Mouse (Mus musculus) liver, embryonic 14.5 days (tissue): ENCODE results near the gene Tnfaip2. TPM values are rescaled to one million over a fixed set of nuclear protein-coding genes. Genes with fewer than 3 reads are reported as not detected.

Source experiments
- ATAC-seq: fragments of 200-750 bp; cut with Nextera tagmentation; 2 replicates; pipeline ENCODE4 v1.8.0; 2017; ENCODE audit warnings: moderate number of reproducible peaks, mild to moderate bottlenecking, moderate library complexity; ENCODE audit not compliant: insufficient read depth
- DNase-seq, 3 experiments: peaks; one replicate each; pipeline ENCODE4 v3.0.0-alpha.2; 2012 to 2013; ENCODE audit warnings: low read depth in 3 of 3, low spot score in 3 of 3
- H3K27ac ChIP-seq: fragments of 300-500 bp; sonication (generic); 2 replicates; pipeline ENCODE4 v1.5.1; 2014; ENCODE audit warnings: moderate library complexity, mild to moderate bottlenecking, control low read depth, inconsistent platforms
- H3K27me3 ChIP-seq: fragments of 300-500 bp; sonication (generic); 2 replicates; pipeline ENCODE4 v1.6.1; 2014; ENCODE audit warnings: mild to moderate bottlenecking, low read length, moderate library complexity; ENCODE audit not compliant: control insufficient read depth, insufficient read depth
- H3K36me3 ChIP-seq: fragments of 300-500 bp; sonication (generic); replicated peaks from 2 replicates; pipeline ENCODE4 v1.6.1; 2014; ENCODE audit warnings: low read depth; ENCODE audit not compliant: control insufficient read depth, insufficient read depth
- H3K4me1 ChIP-seq, 2 experiments: fragments of 200-500 bp in 1 of 2; fragments of 300-500 bp in 1 of 2; sonication (generic) in 1 of 2; replicated peaks; 2 replicates each; pipeline ENCODE4 v1.6.1; 2012 to 2014; ENCODE audit warnings: antibody characterized with exemption in 1 of 2, inconsistent platforms in 1 of 2, low read length in 1 of 2; ENCODE audit not compliant: control insufficient read depth in 2 of 2, insufficient read depth in 2 of 2
- H3K4me2 ChIP-seq: fragments of 300-500 bp; sonication (generic); 2 replicates; pipeline ENCODE4 v1.6.1; 2014; ENCODE audit warnings: low read depth, mild to moderate bottlenecking, control low read depth, moderate library complexity
- H3K4me3 ChIP-seq, 2 experiments: fragments of 200-500 bp in 1 of 2; fragments of 300-500 bp in 1 of 2; sonication (generic) in 1 of 2; 2 replicates each; pipeline ENCODE4 v1.5.1; 2012 to 2014; ENCODE audit warnings: low read depth in 2 of 2, low read length in 2 of 2, mild to moderate bottlenecking in 2 of 2, control low read depth in 1 of 2, inconsistent platforms in 1 of 2, moderate library complexity in 1 of 2; ENCODE audit not compliant: insufficient read depth in 1 of 2
- H3K9ac ChIP-seq: fragments of 300-500 bp; sonication (generic); replicated peaks from 2 replicates; pipeline ENCODE4 v1.6.1; 2014; ENCODE audit warnings: mild to moderate bottlenecking, control low read depth, moderate library complexity
- H3K9me3 ChIP-seq: fragments of 300-500 bp; sonication (generic); 2 replicates; pipeline ENCODE4 v1.6.1; 2016; ENCODE audit warnings: low read length, mixed read lengths; ENCODE audit not compliant: control insufficient read depth
- CTCF ChIP-seq: IDR thresholded peaks from 2 replicates; pipeline ENCODE4 v1.5.1; 2016; ENCODE audit warnings: antibody characterized with exemption, low read depth, control low read depth
- EP300 ChIP-seq: IDR thresholded peaks from 2 replicates; pipeline ENCODE4 v1.6.1; 2016; ENCODE audit warnings: antibody characterized with exemption, low read depth
- WGBS: fragments of 180-500 bp; shearing (Covaris S2); extraction: QIAGEN DNeasy Blood & Tissue Kit; methylation state at CpG from one replicate; pipeline ENCODE4 v1.1.7; 2014; ENCODE audit not compliant: insufficient replicate concordance; 5-methylcytosine and 5-hydroxymethylcytosine counted together
- polyA plus RNA-seq, 2 experiments: library from polyadenylated mRNA; depleted of rRNA in 1 of 2; stranded (reverse) in 1 of 2; unstranded in 1 of 2; fragments of >200 nt; fragmentation: Nextera tagmentation in 1 of 2; extraction: Ambion mirVana in 1 of 2; gene quantifications; 2 replicates each; pipeline versions ENCODE4 v1.2.1 to v1.2.3; 2012 to 2014

The Tnfaip2 gene
- polyA plus RNA-seq, 2 experiments = 57.6 to 78.7 TPM

GRCm38 (mm10) chr12:111446745-111447144, 4.5 kb downstream of the Tnfaip2 start:
- Histone ChIP-seq H3K27ac (no peak overlapping the region), H3K4me2 (peak overlapping the region; percentile 65; the same call in 1 of the 2 replicates), H3K4me1 (peaks cover 16 to 29% of the 10 kb centered on the region in 2 experiments), H3K9ac (no peak overlapping the region), H3K27me3 (no peaks in the 10 kb centered on the region), H3K4me3 (no peak overlapping the region), H3K36me3 (peaks cover 71% of the 10 kb centered on the region), H3K9me3 (no peaks in the 10 kb centered on the region)
- 77% methylated on average over 5 of the region's 5 CpGs for WGBS
- DNase-seq (no peak), ATAC-seq (no peak)
- TF ChIP-seq CTCF (no peak), EP300 (no peak)

DNA sequence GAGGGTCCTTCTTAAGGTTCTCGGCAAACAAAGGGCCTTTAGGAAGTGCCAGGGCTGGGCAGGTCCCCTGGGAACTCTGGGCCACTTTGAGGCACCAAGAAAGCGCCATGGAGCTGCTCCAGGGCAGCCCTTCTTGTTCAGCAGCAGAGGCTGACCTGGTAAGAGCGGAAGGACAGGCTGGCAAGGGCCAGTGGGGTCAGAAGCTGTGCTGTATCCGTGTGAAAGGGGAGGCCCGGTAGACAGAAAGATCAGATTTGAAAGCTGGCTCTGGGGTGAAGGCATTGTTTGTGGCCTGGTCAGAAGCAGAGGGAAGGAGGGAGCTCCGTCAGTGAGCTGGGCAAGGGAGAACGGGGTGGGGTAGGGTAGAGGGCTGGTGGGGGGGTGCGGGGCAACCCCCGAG, 5.1 kb downstream of the Tnfaip2 start:
- 69% methylated on average over 9 of the region's 9 CpGs for whole genome bisulfite sequencing
- no peak for TF ChIP-seq EP300
- TF ChIP-seq CTCF = no peak
- Histone ChIP-seq H3K27me3 (no peaks in the 10 kb centered on the region), H3K9me3 (no peaks in the 10 kb centered on the region), H3K4me3 (no peak overlapping the region), H3K4me1 (peaks cover 12 to 24% of the 10 kb centered on the region in 2 experiments), H3K36me3 (peaks cover 77% of the 10 kb centered on the region), H3K4me2 (no peak overlapping the region), H3K9ac (no peak overlapping the region), H3K27ac (no peak overlapping the region)
- ATAC-seq (no peak), DNase-seq (no peak)

GRCm38 (mm10) chr12:111447898-111448760, 5.9 kb downstream of the Tnfaip2 start:
- no peak overlapping the region for H3K4me2 ChIP-seq
- H3K4me3 ChIP-seq = no peak overlapping the region
- DNase-seq (no peak), ATAC-seq (no peak)
- no peak for TF ChIP-seq EP300
- no peak for TF ChIP-seq CTCF
- no peak overlapping the region for H3K9ac ChIP-seq
- H3K36me3 ChIP-seq = peaks cover 85% of the 10 kb centered on the region
- H3K4me1 ChIP-seq = peaks cover 12 to 24% of the 10 kb centered on the region in 2 experiments
- H3K27me3 ChIP-seq = no peaks in the 10 kb centered on the region
- H3K9me3 ChIP-seq = no peaks in the 10 kb centered on the region
- 84% methylated on average over 22 of the region's 22 CpGs for WGBS
- H3K27ac ChIP-seq = no peak overlapping the region

GRCm38 (mm10) chr12:111448931-111449705, 6.8 kb downstream of the Tnfaip2 start:
- no peak overlapping the region for H3K4me3 ChIP-seq

DNA sequence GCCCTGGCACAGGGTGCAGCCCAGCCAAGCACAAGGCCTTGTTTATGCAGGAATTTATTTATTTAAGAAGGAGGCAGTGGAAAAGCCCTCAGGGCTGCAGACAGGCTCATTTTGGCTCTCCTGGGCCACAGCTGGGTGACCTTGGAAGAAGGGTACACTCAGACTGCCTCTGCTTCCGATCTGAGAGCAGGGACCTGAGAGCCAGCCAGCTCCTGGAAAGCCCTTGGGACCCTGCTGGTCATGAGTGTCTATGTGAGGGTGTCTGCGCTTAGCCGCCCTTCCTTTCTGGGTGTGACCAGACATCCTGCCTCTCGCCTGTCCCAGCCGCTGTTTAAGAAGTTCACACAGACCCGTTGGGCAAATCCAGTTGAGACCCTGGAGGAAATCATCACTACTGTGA, 8.1 kb downstream of the Tnfaip2 start:
- no peaks in the 10 kb centered on the region; the same call in 1 of the 2 replicates for H3K27me3 ChIP-seq
- H3K4me1 ChIP-seq = peaks cover 7 to 12% of the 10 kb centered on the region in 2 experiments
- H3K4me3 ChIP-seq = no peak overlapping the region
- no peak overlapping the region for H3K9ac ChIP-seq
- TF ChIP-seq EP300 (no peak), CTCF (no peak)
- no peak overlapping the region for H3K27ac ChIP-seq
- ATAC-seq (no peak), DNase-seq (no peak)
- H3K36me3 ChIP-seq = peaks cover 95% of the 10 kb centered on the region
- 74% methylated on average over 6 of the region's 6 CpGs for WGBS
- no peaks in the 10 kb centered on the region for H3K9me3 ChIP-seq
- no peak overlapping the region for H3K4me2 ChIP-seq

More at GRCm38 (mm10) chr12:111448931-111449705, 6.8 kb downstream of the Tnfaip2 start:
- H3K36me3 ChIP-seq = peaks cover 95% of the 10 kb centered on the region
- no peak for TF ChIP-seq EP300
- TF ChIP-seq CTCF = no peak
- no peak overlapping the region for H3K9ac ChIP-seq
- peaks cover 12 to 22% of the 10 kb centered on the region in 2 experiments for H3K4me1 ChIP-seq
- H3K4me2 ChIP-seq = no peak overlapping the region
- H3K27ac ChIP-seq = no peak overlapping the region
- WGBS = 59% methylated on average over 14 of the region's 14 CpGs
- H3K9me3 ChIP-seq = no peaks in the 10 kb centered on the region
- H3K27me3 ChIP-seq = no peaks in the 10 kb centered on the region
- ATAC-seq = no peak
- no peak for DNase-seq
